Mouse (Mus musculus) CH12.LX (cell line): Measurements from ENCODE around the gene Spata21. TPM values are rescaled to one million over a fixed set of nuclear protein-coding genes. Genes with fewer than 3 reads are reported as not detected.

Experiments
- DNase-seq: peaks from one replicate; pipeline ENCODE4 v3.0.0-alpha.2; 2013; ENCODE audit errors: extremely low read depth
- H3K27ac ChIP-seq: 2 replicates; pipeline ENCODE4 v1.5.1; 2012; ENCODE audit warnings: low read depth, mild to moderate bottlenecking, control low read depth, moderate library complexity; ENCODE audit not compliant: insufficient read depth
- H3K27me3 ChIP-seq: replicated peaks from 2 replicates; pipeline ENCODE3; 2012; ENCODE audit warnings: inconsistent platforms
- H3K36me3 ChIP-seq, 2 experiments: replicated peaks in 1 of 2; 2 replicates each; pipeline versions ENCODE3 to v1.6.1; 2012; ENCODE audit warnings: inconsistent platforms in 1 of 2, low read length in 1 of 2, mild to moderate bottlenecking in 1 of 2, mixed read lengths in 1 of 2, moderate library complexity in 1 of 2; ENCODE audit not compliant: control insufficient read depth in 1 of 2, insufficient read depth in 1 of 2
- H3K4me1 ChIP-seq, 2 experiments: 2 replicates each; pipeline ENCODE4 v1.6.1; 2012; ENCODE audit warnings: inconsistent platforms in 1 of 2, moderate library complexity in 1 of 2; ENCODE audit not compliant: insufficient read depth in 2 of 2, control insufficient read depth in 1 of 2
- H3K4me2 ChIP-seq: 2 replicates; pipeline ENCODE4 v1.6.1; 2012; ENCODE audit warnings: low read depth, mild to moderate bottlenecking, control low read depth; ENCODE audit not compliant: poor library complexity, insufficient read depth, severe bottlenecking
- H3K4me3 ChIP-seq, 3 experiments: fragments of 150-350 bp in 1 of 3; sonication (generic) in 1 of 3; replicated peaks in 1 of 3; 2 replicates each; pipeline versions ENCODE3 to v1.5.1; 2011 to 2012; ENCODE audit warnings: low read depth in 2 of 3, low read length in 2 of 3, mild to moderate bottlenecking in 2 of 3, moderate library complexity in 2 of 3, control low read depth in 1 of 3, improper control_type of control experiment in 1 of 3, inconsistent platforms in 1 of 3, mixed read lengths in 1 of 3; ENCODE audit not compliant: poor library complexity in 1 of 3
- H3K79me2 ChIP-seq: replicated peaks from 2 replicates; pipeline ENCODE4 v1.6.1; 2012; ENCODE audit warnings: mild to moderate bottlenecking, moderate library complexity; ENCODE audit not compliant: control insufficient read depth, poor library complexity, insufficient read depth, severe bottlenecking; ENCODE audit errors: extremely low read depth
- H3K9ac ChIP-seq: 2 replicates; pipeline ENCODE4 v1.6.1; 2012; ENCODE audit warnings: low read depth, mild to moderate bottlenecking, control low read depth, moderate library complexity; ENCODE audit not compliant: insufficient read depth
- H3K9me3 ChIP-seq: replicated peaks from 2 replicates; pipeline ENCODE3; 2012; ENCODE audit warnings: low read length, inconsistent platforms, mixed read lengths
- CHD1 ChIP-seq: IDR thresholded peaks from 2 replicates; pipeline ENCODE4 v1.6.1; 2012; ENCODE audit warnings: low read depth, low read length, improper control_type of control experiment, inconsistent platforms
- ELF1 ChIP-seq: IDR thresholded peaks from 2 replicates; pipeline ENCODE4 v1.6.1; 2014; ENCODE audit warnings: low read depth, mild to moderate bottlenecking, inconsistent platforms, low read length, improper control_type of control experiment
- ETS1 ChIP-seq: conservative IDR thresholded peaks from 2 replicates; pipeline ENCODE4 v1.6.1; 2012; ENCODE audit warnings: low read depth, mild to moderate bottlenecking, inconsistent platforms, low read length, improper control_type of control experiment, moderate library complexity
- GABPA ChIP-seq: IDR thresholded peaks from 2 replicates; pipeline ENCODE4 v1.6.1; 2012; ENCODE audit warnings: low read depth, low read length, improper control_type of control experiment, inconsistent platforms; ENCODE audit not compliant: insufficient replicate concordance
- HCFC1 ChIP-seq: IDR thresholded peaks from 2 replicates; pipeline ENCODE4 v1.6.1; 2012; ENCODE audit warnings: low read depth, mild to moderate bottlenecking, inconsistent platforms, low read length, improper control_type of control experiment
- IRF4 ChIP-seq: IDR thresholded peaks from 2 replicates; pipeline ENCODE4 v1.6.1; 2014; ENCODE audit warnings: low read depth, mild to moderate bottlenecking, inconsistent platforms, low read length, improper control_type of control experiment
- JUN ChIP-seq: IDR thresholded peaks from 2 replicates; pipeline ENCODE4 v1.6.1; 2011; ENCODE audit warnings: low read depth, mild to moderate bottlenecking, low read length, improper control_type of control experiment, moderate library complexity; ENCODE audit not compliant: insufficient read depth
- MAFK ChIP-seq: IDR thresholded peaks from 2 replicates; pipeline ENCODE4 v1.6.1; 2011; ENCODE audit warnings: low read length, improper control_type of control experiment; ENCODE audit not compliant: insufficient replicate concordance
- MAX ChIP-seq: IDR thresholded peaks from 2 replicates; pipeline ENCODE4 v1.6.1; 2011; ENCODE audit warnings: low read length, improper control_type of control experiment
- PAX5 ChIP-seq: IDR thresholded peaks from 2 replicates; pipeline ENCODE4 v1.6.1; 2012; ENCODE audit warnings: low read length, inconsistent platforms, mixed read lengths
- POLR2AphosphoS2 ChIP-seq: IDR thresholded peaks from 2 replicates; pipeline ENCODE4 v1.6.1; 2011; ENCODE audit warnings: low read depth, low read length, improper control_type of control experiment
- SIN3A ChIP-seq: IDR thresholded peaks from 2 replicates; pipeline ENCODE4 v1.6.1; 2012; ENCODE audit warnings: low read length, improper control_type of control experiment, inconsistent platforms
- TBP ChIP-seq: conservative IDR thresholded peaks from 2 replicates; pipeline ENCODE4 v1.6.1; 2011; ENCODE audit warnings: low read depth, low read length, improper control_type of control experiment
- TCF12 ChIP-seq: IDR thresholded peaks from 2 replicates; pipeline ENCODE4 v1.6.1; 2014; ENCODE audit warnings: low read depth, mild to moderate bottlenecking, inconsistent platforms, low read length, improper control_type of control experiment
- USF2 ChIP-seq: conservative IDR thresholded peaks from 2 replicates; pipeline ENCODE4 v1.6.1; 2011; ENCODE audit warnings: low read depth, low read length, improper control_type of control experiment
- ZNF384 ChIP-seq: IDR thresholded peaks from 2 replicates; pipeline ENCODE4 v1.6.1; 2012; ENCODE audit warnings: low read depth, low read length, improper control_type of control experiment, inconsistent platforms
- dilution Hi-C: fragments of 300-500 bp; cut with MboI; formaldehyde crosslinking; loops from 2 replicates; pipeline ENCODE4 v1.14.3; 2020; ENCODE audit warnings: low sequenced_read_pairs; ENCODE audit not compliant: extremely low pct_unique_long_range_greater_than_20kb, extremely low pct_ligation_motif_present
- in situ Hi-C: fragments of 300-500 bp; cut with MboI; formaldehyde crosslinking; loops from 3 replicates; pipeline ENCODE4 v1.14.3; 2019; ENCODE audit warnings: low sequenced_read_pairs, low pct_ligation_motif_present, low pct_unique_long_range_greater_than_20kb, mixed read lengths
- polyA plus RNA-seq: library from polyadenylated mRNA; unstranded; fragments of >175 nt; gene quantifications from 2 replicates; pipeline ENCODE4 v1.2.1, GENCODE M21; 2012; ENCODE audit warnings: low read depth; ENCODE audit not compliant: insufficient read length
- total RNA-seq, 2 experiments: library from RNA; depleted of rRNA; stranded (reverse); fragments of 300-350 nt in 1 of 2; fragments of >200 nt in 1 of 2; gene quantifications; 2 replicates each; pipeline ENCODE4 v1.2.3; 2012 to 2014

The Spata21 gene
- total and polyA plus RNA-seq, 3 experiments, result not detected

DNA sequence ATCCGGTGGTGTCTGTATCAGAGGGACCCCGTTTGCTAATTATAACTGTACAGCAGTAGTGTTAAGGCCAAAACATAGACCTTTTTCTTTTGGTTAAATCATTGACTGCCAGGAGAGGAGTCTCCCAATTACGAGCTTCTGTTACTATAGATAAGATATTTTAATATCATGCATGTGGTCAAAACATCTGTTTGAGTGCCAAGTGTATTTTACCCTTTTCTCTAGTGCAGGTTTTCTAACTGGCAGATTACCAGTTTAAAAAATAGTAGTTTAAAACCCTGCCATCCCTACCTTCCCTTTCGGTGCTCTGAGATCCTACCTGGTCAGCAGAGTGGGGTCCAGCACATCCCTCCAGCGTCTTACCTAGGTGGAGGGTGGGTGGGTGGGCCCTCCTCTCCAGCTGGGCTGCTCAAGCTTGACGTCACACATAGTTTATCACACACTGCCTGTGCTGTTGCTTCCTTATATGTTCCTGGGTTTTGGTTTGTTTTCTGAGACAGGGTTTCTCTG is 73.6 kb downstream of the Spata21 start:
- Histone ChIP-seq H3K79me2 (peaks cover 78% of the 10 kb centered on the region), H3K27me3 (no peaks in the 10 kb centered on the region), H3K9ac (no peak overlapping the region), H3K27ac (no peak overlapping the region), H3K4me1 (peaks cover 16 to 71% of the 10 kb centered on the region in 2 experiments), H3K36me3 (peaks cover 0 to 45% of the 10 kb centered on the region in 2 experiments), H3K4me3 (no peak overlapping the region), H3K4me2 (no peak overlapping the region), H3K9me3 (no peaks in the 10 kb centered on the region)
- in situ Hi-C loops (no loop called here), dilution Hi-C loops (no loop called here)
- no peak for TF ChIP-seq TCF12
- TF ChIP-seq ETS1, result no peak
- TF ChIP-seq JUN, result no peak
- no peak for TF ChIP-seq GABPA
- TF ChIP-seq USF2, result no peak
- no peak for TF ChIP-seq SIN3A
- TF ChIP-seq MAX, result no peak
- no peak for TF ChIP-seq IRF4
- no peak for TF ChIP-seq PAX5
- TF ChIP-seq POLR2AphosphoS2, result no peak
- TF ChIP-seq MAFK, result no peak
- no peak for TF ChIP-seq TBP
- TF ChIP-seq CHD1, result no peak
- TF ChIP-seq HCFC1, result no peak
- TF ChIP-seq ELF1, result no peak
- no peak for TF ChIP-seq ZNF384
- no peak for DNase-seq

Other genes with a start within 250 kb of the Spata21 start
- 0.04 TPM in 1 of 2 replicates, not detected in the other for gene Padi1, start 242.6 kb upstream of the Spata21 start, total RNA-seq (2012; rRNA removed)
- not detected in 2 replicates for gene Padi1, start 242.6 kb upstream of the Spata21 start, total RNA-seq (2014; rRNA removed)
- gene Padi1, start 242.6 kb upstream of the Spata21 start, polyA plus RNA-seq, result not detected in 2 replicates
- gene Padi2, start 182.0 kb upstream of the Spata21 start, total RNA-seq (2012; rRNA removed), result 0.04 TPM in 1 of 2 replicates, not detected in the other
- gene Padi2, start 182.0 kb upstream of the Spata21 start, total RNA-seq (2014; rRNA removed), result 0.04 TPM in 1 of 2 replicates, not detected in the other
- gene Padi2, start 182.0 kb upstream of the Spata21 start, polyA plus RNA-seq, result not detected in 2 replicates
- gene Sdhb, start 127.1 kb upstream of the Spata21 start, total RNA-seq (2012; rRNA removed), result 184 and 188 TPM in 2 replicates
- 178 and 190 TPM in 2 replicates for gene Sdhb, start 127.1 kb upstream of the Spata21 start, total RNA-seq (2014; rRNA removed)
- gene Sdhb, start 127.1 kb upstream of the Spata21 start, polyA plus RNA-seq, result 156 and 162 TPM in 2 replicates
- gene Atp13a2, start 101.5 kb upstream of the Spata21 start, total RNA-seq (2012; rRNA removed), result 47.6 and 48.5 TPM in 2 replicates
- 22.2 and 24.8 TPM in 2 replicates for gene Atp13a2, start 101.5 kb upstream of the Spata21 start, total RNA-seq (2014; rRNA removed)
- 44.2 and 54.7 TPM in 2 replicates for gene Atp13a2, start 101.5 kb upstream of the Spata21 start, polyA plus RNA-seq
- gene Mfap2, start 77.9 kb upstream of the Spata21 start, total RNA-seq (2012; rRNA removed), result not detected in 2 replicates
- not detected in 2 replicates for gene Mfap2, start 77.9 kb upstream of the Spata21 start, total RNA-seq (2014; rRNA removed)
- not detected in 2 replicates for gene Mfap2, start 77.9 kb upstream of the Spata21 start, polyA plus RNA-seq
- 5.9 and 8.3 TPM in 2 replicates for gene Crocc, start 27.8 kb upstream of the Spata21 start, total RNA-seq (2012; rRNA removed)
- gene Crocc, start 27.8 kb upstream of the Spata21 start, total RNA-seq (2014; rRNA removed), result 3.5 and 4.3 TPM in 2 replicates
- 4.8 and 8.6 TPM in 2 replicates for gene Crocc, start 27.8 kb upstream of the Spata21 start, polyA plus RNA-seq
- 32.6 and 38.9 TPM in 2 replicates for gene Necap2, start 10.0 kb upstream of the Spata21 start, total RNA-seq (2012; rRNA removed)
- 34.8 and 41.0 TPM in 2 replicates for gene Necap2, start 10.0 kb upstream of the Spata21 start, total RNA-seq (2014; rRNA removed)
- 41.7 and 45.1 TPM in 2 replicates for gene Necap2, start 10.0 kb upstream of the Spata21 start, polyA plus RNA-seq
- 82.5 and 106 TPM in 2 replicates for gene Szrd1, start 51.4 kb downstream of the Spata21 start, total RNA-seq (2012; rRNA removed)
- 77.8 and 80.9 TPM in 2 replicates for gene Szrd1, start 51.4 kb downstream of the Spata21 start, total RNA-seq (2014; rRNA removed)
- 126 and 143 TPM in 2 replicates for gene Szrd1, start 51.4 kb downstream of the Spata21 start, polyA plus RNA-seq
- gene Fbxo42, start 59.6 kb downstream of the Spata21 start, total RNA-seq (2012; rRNA removed), result 14.4 and 17.3 TPM in 2 replicates
- 8.6 and 9.8 TPM in 2 replicates for gene Fbxo42, start 59.6 kb downstream of the Spata21 start, total RNA-seq (2014; rRNA removed)
- 16.5 and 20.1 TPM in 2 replicates for gene Fbxo42, start 59.6 kb downstream of the Spata21 start, polyA plus RNA-seq
- 4.5 and 5.3 TPM in 2 replicates for gene Rsg1, start 125.6 kb downstream of the Spata21 start, total RNA-seq (2012; rRNA removed)
- gene Rsg1, start 125.6 kb downstream of the Spata21 start, total RNA-seq (2014; rRNA removed), result 1.0 and 1.1 TPM in 2 replicates
- 2.8 and 3.2 TPM in 2 replicates for gene Rsg1, start 125.6 kb downstream of the Spata21 start, polyA plus RNA-seq
- 0.08 and 0.21 TPM in 2 replicates for gene Arhgef19, start 151.2 kb downstream of the Spata21 start, total RNA-seq (2012; rRNA removed)
- gene Arhgef19, start 151.2 kb downstream of the Spata21 start, total RNA-seq (2014; rRNA removed), result 0.15 TPM in 1 of 2 replicates, not detected in the other
- gene Arhgef19, start 151.2 kb downstream of the Spata21 start, polyA plus RNA-seq, result 0.19 and 0.40 TPM in 2 replicates
- 0.67 and 0.81 TPM in 2 replicates for gene Epha2, start 212.9 kb downstream of the Spata21 start, total RNA-seq (2012; rRNA removed)
- 0.55 and 0.58 TPM in 2 replicates for gene Epha2, start 212.9 kb downstream of the Spata21 start, total RNA-seq (2014; rRNA removed)
- 0.67 and 0.70 TPM in 2 replicates for gene Epha2, start 212.9 kb downstream of the Spata21 start, polyA plus RNA-seq